Mouse (Mus musculus) midbrain, embryonic 13.5 days (tissue): Measurements from ENCODE around the gene BC025446. TPM values are rescaled to one million over a fixed set of nuclear protein-coding genes. Genes with fewer than 3 reads are reported as not detected.
"Not testable (repeated sequence)": the region's sequence is repeated elsewhere in the genome, so short reads cannot be mapped to it uniquely, and the experiment has no call there.

Source experiments
- ATAC-seq: fragments of 200-750 bp; cut with Nextera tagmentation; 2 replicates; pipeline ENCODE4 v1.8.0; 2017; ENCODE audit warnings: mild to moderate bottlenecking, moderate TSS enrichment, moderate library complexity
- H3K27ac ChIP-seq: fragments of 300-500 bp; sonication (generic); 2 replicates; pipeline ENCODE4 v1.5.1; 2015; ENCODE audit warnings: inconsistent platforms, mild to moderate bottlenecking, moderate library complexity
- H3K27me3 ChIP-seq: fragments of 300-500 bp; sonication (generic); 2 replicates; pipeline ENCODE4 v1.6.1; 2015; ENCODE audit warnings: mild to moderate bottlenecking, inconsistent platforms
- H3K36me3 ChIP-seq: fragments of 300-500 bp; sonication (generic); 2 replicates; pipeline ENCODE4 v1.6.1; 2015; ENCODE audit warnings: mild to moderate bottlenecking, inconsistent platforms
- H3K4me1 ChIP-seq: fragments of 300-500 bp; sonication (generic); replicated peaks from 2 replicates; pipeline ENCODE4 v1.6.1; 2015; ENCODE audit warnings: inconsistent platforms
- H3K4me2 ChIP-seq: fragments of 300-500 bp; sonication (generic); replicated peaks from 2 replicates; pipeline ENCODE4 v1.6.1; 2015; ENCODE audit warnings: moderate library complexity, mild to moderate bottlenecking, inconsistent platforms
- H3K4me3 ChIP-seq: fragments of 300-500 bp; sonication (generic); replicated peaks from 2 replicates; pipeline ENCODE4 v1.5.1; 2015; ENCODE audit warnings: mild to moderate bottlenecking, inconsistent platforms
- H3K9ac ChIP-seq: fragments of 300-500 bp; sonication (generic); replicated peaks from 2 replicates; pipeline ENCODE4 v1.6.1; 2015; ENCODE audit warnings: mild to moderate bottlenecking, inconsistent platforms
- H3K9me3 ChIP-seq: fragments of 300-500 bp; sonication (generic); 2 replicates; pipeline ENCODE4 v1.6.1; 2016; ENCODE audit warnings: mild to moderate bottlenecking, inconsistent platforms
- WGBS: fragments of 180-500 bp; shearing (Covaris S2); methylation state at CpG from one replicate; pipeline ENCODE4 v1.1.7; 2015; 5-methylcytosine and 5-hydroxymethylcytosine counted together
- polyA plus RNA-seq: library from polyadenylated mRNA; unstranded; fragments of >200 nt; fragmentation: Nextera tagmentation; extraction: Ambion mirVana; gene quantifications from 2 replicates; pipeline ENCODE4 v1.2.1, GENCODE M21; 2015

The BC025446 gene
- not detected in 2 replicates for polyA plus RNA-seq

- Histone ChIP-seq H3K36me3 (no peaks in the 10 kb centered on the region), H3K27ac (no peak within 1 kb of the TSS), H3K4me1 (no peaks in the 10 kb centered on the region), H3K4me3 (no peak within 1 kb of the TSS), H3K9ac (no peak within 1 kb of the TSS), H3K9me3 (peaks cover 5% of the 10 kb centered on the region; the same call in 1 of the 2 replicates), H3K4me2 (no peak within 1 kb of the TSS), H3K27me3 (no peaks in the 10 kb centered on the region)
- 83% methylated on average over 7 of the region's 7 CpGs for WGBS
- ATAC-seq, result no peak
These were observed at the start of gene BC025446 for GRCm38 (mm10) chr15:75215778-75216691. TSS of gene BC025446 (plus strand) at chr15:75216376.

GRCm38 (mm10) chr15:75175506-75175905 is 40.7 kb upstream of the BC025446 start:
- no peak for ATAC-seq

GRCm38 (mm10) chr15:75186291-75186690 is 29.9 kb upstream of the BC025446 start:
- no peaks in the 10 kb centered on the region for H3K36me3 ChIP-seq
- H3K4me1 ChIP-seq, result no peaks in the 10 kb centered on the region
- no peaks in the 10 kb centered on the region for H3K27me3 ChIP-seq
- no peak overlapping the region for H3K9ac ChIP-seq
- ATAC-seq, result no peak
- 24% methylated on average over 2 of the region's 2 CpGs for WGBS
- H3K9me3 ChIP-seq, result no peaks in the 10 kb centered on the region
- H3K4me3 ChIP-seq, result no peak overlapping the region
- H3K4me2 ChIP-seq, result no peak overlapping the region
- no peak overlapping the region for H3K27ac ChIP-seq

More at GRCm38 (mm10) chr15:75175506-75175905, 40.7 kb upstream of the BC025446 start:
- no peak overlapping the region for H3K4me2 ChIP-seq
- H3K27ac ChIP-seq, result no peak overlapping the region
- H3K4me1 ChIP-seq, result no peaks in the 10 kb centered on the region
- H3K9ac ChIP-seq, result no peak overlapping the region
- H3K9me3 ChIP-seq, result no peaks in the 10 kb centered on the region
- no peak overlapping the region for H3K4me3 ChIP-seq
- WGBS, result 71% methylated on average over 1 of the region's 1 CpGs
- H3K36me3 ChIP-seq, result no peaks in the 10 kb centered on the region
- H3K27me3 ChIP-seq, result no peaks in the 10 kb centered on the region

DNA sequence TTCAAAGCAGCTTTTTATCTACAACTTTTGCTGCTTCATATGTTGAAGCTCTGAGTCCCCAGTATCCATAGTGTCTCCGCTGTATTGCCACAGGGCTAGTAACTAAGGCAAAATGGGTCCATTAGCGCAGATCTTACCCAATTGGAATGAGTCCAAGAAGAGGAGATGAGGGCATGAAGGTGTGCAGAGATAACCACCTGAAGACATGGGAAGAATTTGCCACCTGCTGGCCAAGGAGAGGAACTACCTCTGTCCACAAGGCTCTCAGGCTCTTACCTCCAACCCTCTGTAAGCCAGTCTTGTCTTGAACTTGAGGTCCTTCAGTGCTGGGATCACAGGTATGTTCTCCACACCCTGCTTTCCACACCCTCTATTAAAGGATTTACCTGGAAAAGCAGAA is 27.1 kb upstream of the BC025446 start:
- H3K4me3 ChIP-seq, result no peak overlapping the region
- ATAC-seq, result no peak
- no peak overlapping the region for H3K4me2 ChIP-seq
- no peak overlapping the region for H3K9ac ChIP-seq
- no peaks in the 10 kb centered on the region for H3K36me3 ChIP-seq
- H3K4me1 ChIP-seq, result no peaks in the 10 kb centered on the region
- no peak overlapping the region for H3K27ac ChIP-seq
- H3K27me3 ChIP-seq, result no peaks in the 10 kb centered on the region
- no peaks in the 10 kb centered on the region for H3K9me3 ChIP-seq
- 73% methylated on average over 2 of the region's 2 CpGs for WGBS

GRCm38 (mm10) chr15:75190560-75190959 is 25.6 kb upstream of the BC025446 start:
- not testable (repeated sequence) for H3K4me1 ChIP-seq, ATAC-seq, H3K9ac ChIP-seq, H3K27me3 ChIP-seq, H3K27ac ChIP-seq, H3K4me3 ChIP-seq, H3K36me3 ChIP-seq, H3K4me2 ChIP-seq, H3K9me3 ChIP-seq
- WGBS, result 50% methylated on average over 2 of the region's 3 CpGs

GRCm38 (mm10) chr15:75216831-75217230 is 655 bp downstream of the BC025446 start:
- H3K27me3 ChIP-seq, result no peaks in the 10 kb centered on the region
- no peak overlapping the region for H3K4me2 ChIP-seq
- H3K4me3 ChIP-seq, result no peak overlapping the region
- peaks cover 5% of the 10 kb centered on the region; the same call in 1 of the 2 replicates for H3K9me3 ChIP-seq
- ATAC-seq, result no peak
- no peak overlapping the region for H3K27ac ChIP-seq
- WGBS, result 70% methylated on average over 1 of the region's 1 CpGs
- no peak overlapping the region for H3K9ac ChIP-seq
- no peaks in the 10 kb centered on the region for H3K36me3 ChIP-seq
- H3K4me1 ChIP-seq, result no peaks in the 10 kb centered on the region

- Histone ChIP-seq H3K36me3 (no peaks in the 10 kb centered on the region), H3K27me3 (no peaks in the 10 kb centered on the region), H3K4me3 (no peak overlapping the region), H3K4me1 (no peaks in the 10 kb centered on the region), H3K9ac (no peak overlapping the region), H3K9me3 (peaks cover 2% of the 10 kb centered on the region; the same call in 1 of the 2 replicates), H3K27ac (no peak overlapping the region), H3K4me2 (no peak overlapping the region)
- no peak for ATAC-seq
These were observed 5.8 kb downstream of the BC025446 start for GRCm38 (mm10) chr15:75221942-75222341.

DNA sequence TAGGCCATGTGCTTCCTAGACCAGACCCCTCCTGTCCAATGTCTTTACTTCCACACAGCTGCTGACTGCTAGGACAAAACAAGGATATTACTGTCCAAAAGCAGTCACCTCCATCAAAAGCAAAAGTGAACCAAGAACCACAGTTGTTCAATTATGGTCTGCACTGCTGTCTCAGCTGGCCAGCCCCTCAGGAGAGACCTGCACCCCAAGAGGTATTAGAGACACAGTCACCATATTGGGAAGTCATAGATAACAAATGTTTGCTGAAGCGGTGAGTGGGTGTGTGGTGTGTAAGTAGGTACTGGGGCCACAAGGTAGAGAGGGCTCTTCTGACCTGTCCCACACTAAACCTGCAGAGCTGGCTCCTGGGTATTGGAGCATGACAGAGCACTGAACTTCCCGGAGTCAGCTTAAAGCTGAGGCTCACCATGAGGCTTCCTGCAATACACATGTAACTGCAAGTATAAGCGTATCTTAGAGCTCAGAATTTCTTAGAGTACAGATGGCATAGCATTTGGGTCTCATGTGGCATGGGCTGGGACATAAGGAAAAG is 21.6 kb downstream of the BC025446 start:
- H3K27me3 ChIP-seq, result no peaks in the 10 kb centered on the region
- ATAC-seq, result no peak
- H3K36me3 ChIP-seq, result no peaks in the 10 kb centered on the region
- H3K27ac ChIP-seq, result no peak overlapping the region
- H3K9ac ChIP-seq, result no peak overlapping the region
- H3K4me2 ChIP-seq, result no peak overlapping the region
- WGBS, result 79% methylated on average over 3 of the region's 3 CpGs
- no peaks in the 10 kb centered on the region for H3K4me1 ChIP-seq
- H3K4me3 ChIP-seq, result no peak overlapping the region
- no peaks in the 10 kb centered on the region for H3K9me3 ChIP-seq

DNA sequence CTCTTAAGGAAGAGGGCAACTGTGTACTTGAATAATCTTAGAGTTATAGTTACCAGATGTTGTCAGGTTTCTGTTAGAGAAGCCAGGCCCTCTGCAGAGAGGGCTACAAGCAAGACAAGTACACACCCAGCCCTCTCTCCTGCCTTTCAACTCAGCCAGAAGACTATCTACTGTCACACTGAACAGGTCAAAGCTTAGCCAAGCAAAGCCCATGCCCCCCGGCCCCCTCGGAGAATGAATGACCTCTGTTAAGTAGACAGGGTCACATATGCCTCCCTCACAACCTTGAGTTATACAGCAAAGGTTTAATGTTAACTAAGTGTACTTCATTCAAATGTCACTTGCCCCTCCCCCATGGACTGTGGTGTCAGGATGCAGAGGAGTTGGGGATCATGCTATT is 24.4 kb downstream of the BC025446 start:
- Histone ChIP-seq H3K36me3 (no peaks in the 10 kb centered on the region), H3K4me3 (no peak overlapping the region), H3K4me2 (no peak overlapping the region), H3K4me1 (no peaks in the 10 kb centered on the region), H3K9me3 (no peaks in the 10 kb centered on the region), H3K27ac (no peak overlapping the region), H3K9ac (no peak overlapping the region), H3K27me3 (no peaks in the 10 kb centered on the region)
- WGBS, result 89% methylated on average over 2 of the region's 2 CpGs
- ATAC-seq, result no peak

- no peak overlapping the region for H3K4me2 ChIP-seq
- no peaks in the 10 kb centered on the region for H3K9me3 ChIP-seq
- WGBS, result 74% methylated on average over 3 of the region's 3 CpGs
- no peak overlapping the region for H3K27ac ChIP-seq
- no peak overlapping the region for H3K4me3 ChIP-seq
- no peak overlapping the region for H3K9ac ChIP-seq
- no peak for ATAC-seq
- no peaks in the 10 kb centered on the region for H3K27me3 ChIP-seq
- H3K4me1 ChIP-seq, result no peaks in the 10 kb centered on the region
- no peaks in the 10 kb centered on the region for H3K36me3 ChIP-seq
These were observed 26.8 kb downstream of the BC025446 start for GRCm38 (mm10) chr15:75242756-75243640.

DNA sequence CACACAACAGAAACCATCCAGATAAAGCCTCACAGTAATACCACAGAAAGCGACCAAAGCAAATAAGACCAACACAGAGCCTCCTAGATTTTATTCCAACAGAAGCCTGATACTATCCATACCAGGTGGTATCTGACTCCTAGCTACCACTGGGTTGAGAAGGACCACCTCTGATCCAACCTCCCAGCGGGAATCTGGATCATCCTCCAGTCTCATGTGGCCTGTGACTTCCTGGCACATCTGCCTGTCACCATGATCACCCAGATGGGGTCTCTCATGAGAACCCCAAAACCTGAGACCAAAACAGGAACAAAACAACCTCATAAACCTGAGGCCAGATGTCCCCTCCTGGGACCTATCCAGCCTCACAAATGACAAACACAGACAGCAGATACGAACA is 38.5 kb downstream of the BC025446 start:
- no peaks in the 10 kb centered on the region for H3K9me3 ChIP-seq
- H3K4me1 ChIP-seq, result no peaks in the 10 kb centered on the region
- H3K4me3 ChIP-seq, result no peak overlapping the region
- no peak overlapping the region for H3K27ac ChIP-seq
- ATAC-seq, result no peak
- H3K9ac ChIP-seq, result no peak overlapping the region
- H3K4me2 ChIP-seq, result no peak overlapping the region
- H3K36me3 ChIP-seq, result no peaks in the 10 kb centered on the region
- no peaks in the 10 kb centered on the region for H3K27me3 ChIP-seq
- WGBS, result 87% methylated on average over 3 of the region's 3 CpGs

- Histone ChIP-seq H3K4me1 (no peaks in the 10 kb centered on the region), H3K27me3 (no peaks in the 10 kb centered on the region), H3K4me2 (no peak overlapping the region), H3K36me3 (no peaks in the 10 kb centered on the region), H3K4me3 (no peak overlapping the region), H3K27ac (no peak overlapping the region), H3K9ac (no peak overlapping the region), H3K9me3 (no peaks in the 10 kb centered on the region)
- ATAC-seq, result no peak
These were observed 49.7 kb downstream of the BC025446 start for GRCm38 (mm10) chr15:75265863-75266262.
